Mouse (Mus musculus) cerebellum, postnatal 10 days (tissue): Measurements from ENCODE around the gene Snd1.

ENCODE experiments used
- DNase-seq, 2 experiments: peaks; one replicate each; pipeline ENCODE4 v3.0.0; 2021; ENCODE audit warnings: mixed read lengths in 2 of 2

Snd1 gene

GRCm38 (mm10) chr6:28710035-28710434, 235.1 kb downstream of the Snd1 start:
- no peak for DNase-seq

- DNase-seq: no peak
Measured at GRCm38 (mm10) chr6:28717203-28717844, 242.4 kb downstream of the Snd1 start.

GRCm38 (mm10) chr6:28717845-28718237, 242.9 kb downstream of the Snd1 start:
- peak in 1 of 2 experiments; percentile 23 for DNase-seq

- DNase-seq: peak; percentile 26 to 36
Measured at GRCm38 (mm10) chr6:28720391-28721171, 245.6 kb downstream of the Snd1 start.

- DNase-seq: no peak
Measured at GRCm38 (mm10) chr6:28723059-28723458, 248.1 kb downstream of the Snd1 start.

GRCm38 (mm10) chr6:28724776-28725175, 249.8 kb downstream of the Snd1 start:
- DNase-seq: no peak

- no peak for DNase-seq
Measured at GRCm38 (mm10) chr6:28729236-28729635, 254.3 kb downstream of the Snd1 start.

- DNase-seq: no peak
Measured at GRCm38 (mm10) chr6:28729649-28730048, 254.7 kb downstream of the Snd1 start.

GRCm38 (mm10) chr6:28731246-28731645, 256.3 kb downstream of the Snd1 start:
- DNase-seq: no peak

GRCm38 (mm10) chr6:28733884-28734647, 259.1 kb downstream of the Snd1 start:
- DNase-seq: no peak

- no peak for DNase-seq
Measured at GRCm38 (mm10) chr6:28735116-28735515, 260.2 kb downstream of the Snd1 start.

- no peak for DNase-seq
Measured at GRCm38 (mm10) chr6:28736665-28737064, 261.7 kb downstream of the Snd1 start.

- DNase-seq: no peak
Measured at GRCm38 (mm10) chr6:28737601-28738000, 262.7 kb downstream of the Snd1 start.

- peak; percentile 36 to 58 for DNase-seq
Measured at GRCm38 (mm10) chr6:28743586-28743985, 268.6 kb downstream of the Snd1 start.

GRCm38 (mm10) chr6:28745864-28746263, 270.9 kb downstream of the Snd1 start:
- no peak for DNase-seq

- DNase-seq: no peak
Measured at GRCm38 (mm10) chr6:28747025-28747424, 272.1 kb downstream of the Snd1 start.

- peak; percentile 87 to 88 for DNase-seq
Measured at GRCm38 (mm10) chr6:28747931-28748670, 273.2 kb downstream of the Snd1 start.

GRCm38 (mm10) chr6:28749224-28749623, 274.3 kb downstream of the Snd1 start:
- peak; percentile 29 to 35 for DNase-seq

GRCm38 (mm10) chr6:28751186-28751585, 276.2 kb downstream of the Snd1 start:
- peak; percentile 43 to 56 for DNase-seq

GRCm38 (mm10) chr6:28753217-28753616, 278.3 kb downstream of the Snd1 start:
- no peak for DNase-seq

GRCm38 (mm10) chr6:28753681-28754080, 278.7 kb downstream of the Snd1 start:
- DNase-seq: no peak

GRCm38 (mm10) chr6:28754127-28754898, 279.4 kb downstream of the Snd1 start:
- DNase-seq: no peak
